Mouse (Mus musculus): ENCODE data around the gene Arrdc5. TPM values are rescaled to one million over a fixed set of nuclear protein-coding genes. Genes with fewer than 3 reads are reported as not detected.

Gene Arrdc5
- polyA plus RNA-seq, 2 experiments = not detected

DNA sequence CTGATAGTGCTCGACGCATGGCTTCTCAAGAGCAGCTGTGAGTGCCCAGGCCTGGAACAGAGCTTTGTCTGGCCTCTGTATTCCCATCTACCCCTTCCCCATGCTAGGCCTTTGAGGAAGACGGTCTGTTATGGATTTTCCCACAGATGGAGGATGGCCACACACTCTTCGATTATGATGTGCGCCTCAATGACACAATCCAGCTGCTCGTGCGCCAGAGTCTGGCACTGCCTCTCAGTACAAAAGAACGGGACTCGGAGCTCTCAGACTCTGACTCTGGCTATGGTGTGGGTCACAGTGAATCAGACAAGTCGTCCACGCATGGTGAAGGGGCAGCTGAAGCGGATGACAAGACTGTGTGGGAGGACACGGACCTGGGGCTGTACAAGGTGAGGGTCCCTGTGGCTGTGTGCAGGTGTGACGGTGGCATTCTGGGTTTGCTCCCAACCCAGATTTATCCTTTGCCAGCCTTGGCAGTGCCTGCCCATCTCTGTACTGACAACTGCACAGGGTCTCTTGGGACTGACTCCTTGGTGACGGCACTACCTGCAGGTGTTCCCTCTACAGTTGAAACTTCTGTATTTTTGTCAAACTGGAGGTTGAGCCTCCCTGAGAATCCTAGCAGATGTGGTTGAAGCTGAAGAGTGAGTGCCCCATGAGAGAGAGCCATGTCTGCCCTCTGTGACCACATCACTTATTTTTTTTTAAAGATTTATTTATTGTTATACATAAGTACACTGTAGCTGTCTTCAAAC, 9.3 kb upstream of the Arrdc5 start:
- Histone ChIP-seq H3K4me1 (ENCODE audit: control insufficient read depth, insufficient read depth, low read length) (peaks cover 14% of the 10 kb centered on the region; the same call in 1 of the 2 replicates), H3K27ac (replicated peaks; ENCODE audit: low read depth, low read length) (no peak overlapping the region), H3K4me2 (replicated peaks; ENCODE audit: low read depth, low read length, severe bottlenecking) (no peak overlapping the region), H3K4me3 (replicated peaks; ENCODE audit: low read length) (no peak overlapping the region), H3K36me3 (ENCODE audit: control insufficient read depth, insufficient read depth, low read length) (peaks cover 77% of the 10 kb centered on the region), H3K9me3 (ENCODE audit: control insufficient read depth, low read length) (no peaks in the 10 kb centered on the region), H3K27me3 (ENCODE audit: control insufficient read depth, insufficient read depth, low read length) (no peaks in the 10 kb centered on the region), H3K9ac (ENCODE audit: low read depth, low read length, severe bottlenecking) (no peak overlapping the region)
- no peak for TF ChIP-seq POLR2A (IDR thresholded peaks at IDR 0.05; ENCODE audit: borderline replicate concordance, extremely low read depth, insufficient read depth, insufficient read length)
- ATAC-seq (ENCODE audit: low FRiP score, low read depth) (no peak), DNase-seq (ENCODE audit: low spot score) (no peak)
- WGBS = 92% methylated on average over 15 of the region's 15 CpGs

DNA sequence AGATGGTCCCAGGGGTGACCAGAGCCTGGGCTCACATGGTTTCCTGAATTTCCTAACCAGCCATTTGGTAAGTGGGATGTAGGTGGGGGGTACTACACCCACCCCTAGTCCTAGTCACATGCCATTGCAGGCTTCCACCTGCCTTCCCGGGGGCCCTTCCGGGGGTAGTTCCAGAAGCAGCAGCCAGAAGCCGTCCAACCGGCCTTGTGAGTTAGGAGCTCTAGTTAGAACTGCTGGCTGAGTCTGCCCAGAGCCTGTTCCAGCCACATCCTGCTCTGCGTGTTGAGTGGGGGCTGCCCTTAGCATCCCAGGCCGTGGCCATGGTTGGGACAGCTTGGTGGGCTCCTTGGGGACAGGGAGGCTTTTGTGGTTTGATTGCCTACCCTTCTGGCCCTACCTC, 8.0 kb upstream of the Arrdc5 start:
- Histone ChIP-seq H3K4me3 (replicated peaks; ENCODE audit: low read length) (no peak overlapping the region), H3K27me3 (ENCODE audit: control insufficient read depth, insufficient read depth, low read length) (no peaks in the 10 kb centered on the region), H3K4me1 (ENCODE audit: control insufficient read depth, insufficient read depth, low read length) (peaks cover 16% of the 10 kb centered on the region), H3K4me2 (replicated peaks; ENCODE audit: low read depth, low read length, severe bottlenecking) (peak overlapping the region; percentile 5; the same call in 1 of the 2 replicates), H3K27ac (replicated peaks; ENCODE audit: low read depth, low read length) (peak overlapping the region; percentile 19; the same call in 1 of the 2 replicates), H3K9ac (ENCODE audit: low read depth, low read length, severe bottlenecking) (0 out of 2 replicates have a peak overlapping the region, but pooled peaks have one; percentile 4), H3K9me3 (ENCODE audit: control insufficient read depth, low read length) (no peaks in the 10 kb centered on the region), H3K36me3 (ENCODE audit: control insufficient read depth, insufficient read depth, low read length) (peaks cover 65% of the 10 kb centered on the region)
- ATAC-seq (ENCODE audit: low FRiP score, low read depth) (no peak), DNase-seq (ENCODE audit: low spot score) (peak; percentile 66)
- TF ChIP-seq POLR2A (IDR thresholded peaks at IDR 0.05; ENCODE audit: borderline replicate concordance, extremely low read depth, insufficient read depth, insufficient read length) = no peak
- 59% methylated on average over 6 of the region's 6 CpGs for WGBS

- TF ChIP-seq POLR2A (IDR thresholded peaks at IDR 0.05; ENCODE audit: borderline replicate concordance, extremely low read depth, insufficient read depth, insufficient read length) = no peak
- H3K27me3 ChIP-seq (ENCODE audit: control insufficient read depth, insufficient read depth, low read length) = no peaks in the 10 kb centered on the region
- H3K36me3 ChIP-seq (ENCODE audit: control insufficient read depth, insufficient read depth, low read length) = peaks cover 44% of the 10 kb centered on the region
- peak overlapping the region; percentile 99 for H3K4me2 ChIP-seq (replicated peaks; ENCODE audit: low read depth, low read length, severe bottlenecking)
- H3K4me3 ChIP-seq (replicated peaks; ENCODE audit: low read length) = peak overlapping the region; percentile 74; the same call in 1 of the 2 replicates
- DNase-seq (ENCODE audit: low spot score) (no peak), ATAC-seq (ENCODE audit: low FRiP score, low read depth) (no peak)
- WGBS = 53% methylated on average over 8 of the region's 8 CpGs
- no peak overlapping the region for H3K9ac ChIP-seq (ENCODE audit: low read depth, low read length, severe bottlenecking)
- no peak overlapping the region for H3K27ac ChIP-seq (replicated peaks; ENCODE audit: low read depth, low read length)
- H3K9me3 ChIP-seq (ENCODE audit: control insufficient read depth, low read length) = no peaks in the 10 kb centered on the region
- H3K4me1 ChIP-seq (ENCODE audit: control insufficient read depth, insufficient read depth, low read length) = peaks cover 23% of the 10 kb centered on the region
Observed at GRCm38 (mm10) chr17:56305826-56306225, 5.7 kb upstream of the Arrdc5 start.

DNA sequence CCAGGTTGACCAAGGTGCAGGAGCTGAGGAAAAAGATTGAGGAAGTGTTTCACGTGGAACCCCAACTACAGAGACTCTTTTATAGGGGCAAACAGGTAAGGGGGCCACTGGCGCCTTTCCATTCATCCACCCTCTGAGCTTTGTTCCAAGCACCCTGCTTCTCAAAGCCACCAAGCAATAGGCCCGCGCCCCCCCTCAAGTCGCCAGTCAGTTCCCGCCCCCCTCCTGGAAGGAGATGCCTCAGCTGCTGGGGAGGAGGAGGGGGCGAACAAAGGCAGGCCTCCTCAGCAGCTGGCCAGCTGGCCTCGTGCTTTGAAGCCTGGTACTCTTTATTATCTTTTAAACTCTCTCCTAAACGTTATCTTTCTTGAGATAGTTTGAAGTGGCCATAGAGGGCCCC, 5.1 kb upstream of the Arrdc5 start:
- Histone ChIP-seq H3K36me3 (ENCODE audit: control insufficient read depth, insufficient read depth, low read length) (peaks cover 37% of the 10 kb centered on the region), H3K9me3 (ENCODE audit: control insufficient read depth, low read length) (no peaks in the 10 kb centered on the region), H3K27me3 (ENCODE audit: control insufficient read depth, insufficient read depth, low read length) (no peaks in the 10 kb centered on the region), H3K9ac (ENCODE audit: low read depth, low read length, severe bottlenecking) (peak overlapping the region; percentile 66), H3K27ac (replicated peaks; ENCODE audit: low read depth, low read length) (peak overlapping the region; percentile 21; the same call in 1 of the 2 replicates), H3K4me2 (replicated peaks; ENCODE audit: low read depth, low read length, severe bottlenecking) (peak overlapping the region; percentile 99), H3K4me1 (ENCODE audit: control insufficient read depth, insufficient read depth, low read length) (peaks cover 23% of the 10 kb centered on the region), H3K4me3 (replicated peaks; ENCODE audit: low read length) (peak overlapping the region; percentile 74)
- TF ChIP-seq POLR2A (IDR thresholded peaks at IDR 0.05; ENCODE audit: borderline replicate concordance, extremely low read depth, insufficient read depth, insufficient read length) = no peak
- WGBS = 9% methylated on average over 9 of the region's 9 CpGs
- DNase-seq (ENCODE audit: low spot score) = no peak
- ATAC-seq (ENCODE audit: low FRiP score, low read depth) = no peak

GRCm38 (mm10) chr17:56304718-56305117, 4.6 kb upstream of the Arrdc5 start:
- Histone ChIP-seq H3K4me1 (ENCODE audit: control insufficient read depth, insufficient read depth, low read length) (peaks cover 23% of the 10 kb centered on the region), H3K27me3 (ENCODE audit: control insufficient read depth, insufficient read depth, low read length) (no peaks in the 10 kb centered on the region), H3K4me3 (replicated peaks; ENCODE audit: low read length) (peak overlapping the region; percentile 74), H3K9me3 (ENCODE audit: control insufficient read depth, low read length) (no peaks in the 10 kb centered on the region), H3K9ac (ENCODE audit: low read depth, low read length, severe bottlenecking) (peak overlapping the region; percentile 66), H3K4me2 (replicated peaks; ENCODE audit: low read depth, low read length, severe bottlenecking) (peak overlapping the region; percentile 99), H3K36me3 (ENCODE audit: control insufficient read depth, insufficient read depth, low read length) (peaks cover 33% of the 10 kb centered on the region), H3K27ac (replicated peaks; ENCODE audit: low read depth, low read length) (no peak overlapping the region)
- ATAC-seq (ENCODE audit: low FRiP score, low read depth) = no peak
- no peak for DNase-seq (ENCODE audit: low spot score)
- 5% methylated on average over 11 of the region's 11 CpGs for WGBS
- no peak for TF ChIP-seq POLR2A (IDR thresholded peaks at IDR 0.05; ENCODE audit: borderline replicate concordance, extremely low read depth, insufficient read depth, insufficient read length)

Data from limb, embryonic 14.5 days (tissue).